Comparison of ENCODE assay signal across 15 mouse cellular contexts in the genomic region with DNA sequence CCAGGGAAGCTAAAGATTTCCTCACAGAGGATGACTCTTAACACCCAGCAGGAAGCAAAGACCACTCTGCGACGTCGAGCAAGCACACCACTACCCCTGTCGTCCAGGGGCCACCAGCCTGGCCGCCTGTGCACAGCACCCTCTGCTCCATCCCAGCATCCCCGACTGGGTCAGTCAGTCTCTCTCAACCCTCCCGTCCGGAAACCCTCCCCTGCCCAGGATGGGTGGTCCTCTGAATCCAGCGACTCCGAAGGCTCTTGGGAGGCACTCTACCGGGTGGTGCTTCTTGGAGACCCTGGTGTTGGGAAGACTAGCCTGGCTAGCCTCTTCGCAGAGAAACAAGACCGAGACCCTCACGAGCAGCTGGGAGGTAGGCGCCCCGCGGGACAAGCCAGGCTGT. TPM values are rescaled to one million over a fixed set of nuclear protein-coding genes. Genes with fewer than 3 reads are reported as not detected.
DNase-seq lines count a peak whose midpoint lies in the region; ATAC-seq and TF ChIP-seq lines count a peak whose summit lies in the region.
"Had no signal": no experiment of that assay in that cellular context is flagged by ENCODE, and none has a peak within 500 bp of the region (broad histone marks: within the 10 kb centered on the region; RNA-seq: fewer than 3 reads in every experiment).

No protein-coding gene starts in this region.

- no peak overlapping the region for H3K4me3 ChIP-seq in lung, embryonic 16.5 days (ENCODE audit: low read length)
- peak overlapping the region; percentile 47; the same call in 1 of the 2 replicates for H3K4me3 ChIP-seq in intestine, embryonic 15.5 days (replicated peaks)
- H3K4me3 ChIP-seq in stomach, embryonic 15.5 days (replicated peaks) = peak overlapping the region; percentile 52
- no peak overlapping the region for H3K4me3 ChIP-seq in left cerebral cortex, adult 2 months

- no peaks in the 10 kb centered on the region for H3K9me3 ChIP-seq in lung, embryonic 16.5 days (ENCODE audit: control insufficient read depth, low read length)
- no peaks in the 10 kb centered on the region for H3K9me3 ChIP-seq in intestine, embryonic 15.5 days
- H3K9me3 ChIP-seq in stomach, embryonic 15.5 days = no peaks in the 10 kb centered on the region
- H3K9me3 ChIP-seq: hindbrain, embryonic 15.5 days had no signal

- no peak overlapping the region for H3K9ac ChIP-seq in lung, embryonic 16.5 days (ENCODE audit: low read length)
- no peak overlapping the region for H3K9ac ChIP-seq in intestine, embryonic 15.5 days
- H3K9ac ChIP-seq in stomach, embryonic 15.5 days = no peak overlapping the region
- H3K9ac ChIP-seq: hindbrain, embryonic 15.5 days; liver, postnatal 0 days had no signal

- 49% methylated on average over 17 of the region's 17 CpGs for WGBS in lung, embryonic 16.5 days
- 48% methylated on average over 17 of the region's 17 CpGs for WGBS in intestine, embryonic 15.5 days
- 45% methylated on average over 17 of the region's 17 CpGs for WGBS in stomach, embryonic 15.5 days

- H3K4me1 ChIP-seq in lung, embryonic 16.5 days (replicated peaks; ENCODE audit: control insufficient read depth, insufficient read depth, low read length) = peaks cover 10% of the 10 kb centered on the region
- H3K4me1 ChIP-seq in intestine, embryonic 15.5 days (replicated peaks) = peaks cover 10% of the 10 kb centered on the region
- peaks cover 17% of the 10 kb centered on the region; the same call in 1 of the 2 replicates for H3K4me1 ChIP-seq in stomach, embryonic 15.5 days

- H3K27me3 ChIP-seq in lung, embryonic 16.5 days (ENCODE audit: control insufficient read depth, insufficient read depth, low read depth, low read length) = peaks cover 32% of the 10 kb centered on the region
- peaks cover 29% of the 10 kb centered on the region for H3K27me3 ChIP-seq in intestine, embryonic 15.5 days (replicated peaks)
- peaks cover 18% of the 10 kb centered on the region for H3K27me3 ChIP-seq in stomach, embryonic 15.5 days (replicated peaks)

- peak overlapping the region; percentile 80 for H3K4me2 ChIP-seq in lung, embryonic 16.5 days (ENCODE audit: low read depth, low read length)
- peak overlapping the region; percentile 77 for H3K4me2 ChIP-seq in intestine, embryonic 15.5 days (replicated peaks)
- H3K4me2 ChIP-seq in stomach, embryonic 15.5 days = peak overlapping the region; percentile 63

- H3K36me3 ChIP-seq in lung, embryonic 16.5 days (ENCODE audit: control insufficient read depth, insufficient read depth, low read length) = no peaks in the 10 kb centered on the region
- no peaks in the 10 kb centered on the region for H3K36me3 ChIP-seq in intestine, embryonic 15.5 days
- H3K36me3 ChIP-seq in stomach, embryonic 15.5 days = no peaks in the 10 kb centered on the region
- H3K36me3 ChIP-seq: hindbrain, embryonic 15.5 days had no signal

- DNase-seq in heart, adult 11 months = peak; percentile 97
- no peak for DNase-seq in heart, postnatal 36 days
- DNase-seq in lung, postnatal 25 days (ENCODE audit: low spot score) = no peak
- no peak for DNase-seq in left cerebral cortex, adult 2 months (ENCODE audit: extremely low spot score in 1 of 2, low spot score in 2 of 2)
- DNase-seq in left cerebral cortex, postnatal 36 days (ENCODE audit: low spot score in 2 of 2) = no peak
- DNase-seq: B cell, adult 2 months; liver, postnatal 0 days; right cerebral cortex, postnatal 25 days; thymus, adult 2 months had no signal

- H3K27ac ChIP-seq in lung, embryonic 16.5 days (ENCODE audit: low read length) = no peak overlapping the region
- peak overlapping the region; percentile 27; the same call in 1 of the 2 replicates for H3K27ac ChIP-seq in intestine, embryonic 15.5 days
- H3K27ac ChIP-seq in stomach, embryonic 15.5 days = no peak overlapping the region
- H3K27ac ChIP-seq in left cerebral cortex, adult 2 months = no peak overlapping the region
- H3K27ac ChIP-seq: hindbrain, embryonic 15.5 days had no signal

- no peak for TF ChIP-seq CTCF in left cerebral cortex, adult 2 months (IDR thresholded peaks at IDR 0.05)

- ATAC-seq in lung, embryonic 16.5 days (ENCODE audit: low read depth) = no peak
- ATAC-seq in intestine, embryonic 15.5 days = no peak
- ATAC-seq in stomach, embryonic 15.5 days (ENCODE audit: insufficient read depth, low FRiP score, low read depth) = no peak
- ATAC-seq: liver, postnatal 0 days had no signal

- intact Hi-C loops in heart, postnatal 36 days (cut with DNase I) = no loop called here
- intact Hi-C loops in left cerebral cortex, adult 2 months (cut with DNase I) = no loop called here
- intact Hi-C loops in left cerebral cortex, postnatal 36 days (cut with DNase I) = no loop called here

RNA-seq across cellular contexts. Expression of gene Rem1, which starts 1.3 kb away (rescaled TPM):
- 1 to 10 TPM; 6.5 to 7.8 TPM for total RNA-seq in heart, postnatal 36 days (2021)
- polyA plus RNA-seq in lung, embryonic 16.5 days (2015; fragmentation: Nextera tagmentation; extraction: Ambion mirVana) = 8.4 and 8.6 TPM in 2 replicates
- 10.0 and 10.3 TPM in 2 replicates for polyA plus RNA-seq in intestine, embryonic 15.5 days (2015; fragmentation: Nextera tagmentation; extraction: Ambion mirVana)
- polyA plus RNA-seq in stomach, embryonic 15.5 days (2015; fragmentation: Nextera tagmentation; extraction: Ambion mirVana) = 19.1 and 22.7 TPM in 2 replicates
- total RNA-seq in left cerebral cortex, adult 2 months (2021) = under 1 TPM; 0.65 to 0.68 TPM
- total RNA-seq in left cerebral cortex, postnatal 36 days (2021) = 1 to 10 TPM in 1 of 2 experiments, under 1 TPM in 1; 0.86 to 1.4 TPM

RNA-seq across cellular contexts. Expression of gene Defb25, which starts 5.2 kb away (rescaled TPM):
- not detected for total RNA-seq in heart, postnatal 36 days (2021)
- polyA plus RNA-seq in lung, embryonic 16.5 days (2015; fragmentation: Nextera tagmentation; extraction: Ambion mirVana) = 1.2 and 3.7 TPM in 2 replicates
- polyA plus RNA-seq in intestine, embryonic 15.5 days (2015; fragmentation: Nextera tagmentation; extraction: Ambion mirVana) = 0.67 and 2.3 TPM in 2 replicates
- 1.2 and 1.6 TPM in 2 replicates for polyA plus RNA-seq in stomach, embryonic 15.5 days (2015; fragmentation: Nextera tagmentation; extraction: Ambion mirVana)
- not detected for total RNA-seq in left cerebral cortex, adult 2 months (2021)
- not detected for total RNA-seq in left cerebral cortex, postnatal 36 days (2021)
- total RNA-seq: left cerebral cortex, adult 18-20 months; midbrain, postnatal 0 days had no signal
- polyA plus RNA-seq: hindbrain, embryonic 15.5 days had no signal

RNA-seq across cellular contexts. Expression of gene Defb36, which starts 23.9 kb away (rescaled TPM):
- total RNA-seq in heart, postnatal 36 days (2021) = not detected
- polyA plus RNA-seq in lung, embryonic 16.5 days (2015; fragmentation: Nextera tagmentation; extraction: Ambion mirVana) = not detected in 2 replicates
- not detected in 2 replicates for polyA plus RNA-seq in intestine, embryonic 15.5 days (2015; fragmentation: Nextera tagmentation; extraction: Ambion mirVana)
- not detected in 2 replicates for polyA plus RNA-seq in stomach, embryonic 15.5 days (2015; fragmentation: Nextera tagmentation; extraction: Ambion mirVana)
- not detected for total RNA-seq in left cerebral cortex, adult 2 months (2021)
- total RNA-seq in left cerebral cortex, postnatal 36 days (2021) = not detected
- total RNA-seq: left cerebral cortex, adult 18-20 months; midbrain, postnatal 0 days had no signal
- polyA plus RNA-seq: hindbrain, embryonic 15.5 days; liver, postnatal 0 days; midbrain, postnatal 0 days; thymus, adult 2 months had no signal

RNA-seq across cellular contexts. Expression of gene Defb45, which starts 28.9 kb away (rescaled TPM):
- total RNA-seq in heart, postnatal 36 days (2021) = not detected
- polyA plus RNA-seq in lung, embryonic 16.5 days (2015; fragmentation: Nextera tagmentation; extraction: Ambion mirVana) = not detected in 2 replicates
- not detected in 2 replicates for polyA plus RNA-seq in intestine, embryonic 15.5 days (2015; fragmentation: Nextera tagmentation; extraction: Ambion mirVana)
- not detected in 2 replicates for polyA plus RNA-seq in stomach, embryonic 15.5 days (2015; fragmentation: Nextera tagmentation; extraction: Ambion mirVana)
- not detected for total RNA-seq in left cerebral cortex, adult 2 months (2021)
- not detected for total RNA-seq in left cerebral cortex, postnatal 36 days (2021)
- total RNA-seq: left cerebral cortex, adult 18-20 months; midbrain, postnatal 0 days had no signal
- polyA plus RNA-seq: hindbrain, embryonic 15.5 days; liver, postnatal 0 days; midbrain, postnatal 0 days; thymus, adult 2 months had no signal

RNA-seq across cellular contexts. Expression of gene H13, which starts 41.2 kb away (rescaled TPM):
- total RNA-seq in heart, postnatal 36 days (2021) = 10 to 100 TPM; 33.1 to 41.2 TPM
- 96.3 and 98.8 TPM in 2 replicates for polyA plus RNA-seq in lung, embryonic 16.5 days (2015; fragmentation: Nextera tagmentation; extraction: Ambion mirVana)
- polyA plus RNA-seq in intestine, embryonic 15.5 days (2015; fragmentation: Nextera tagmentation; extraction: Ambion mirVana) = 115 and 120 TPM in 2 replicates
- polyA plus RNA-seq in stomach, embryonic 15.5 days (2015; fragmentation: Nextera tagmentation; extraction: Ambion mirVana) = 122 and 135 TPM in 2 replicates
- total RNA-seq in left cerebral cortex, adult 2 months (2021) = 10 to 100 TPM; 77.2 to 82.2 TPM
- 10 to 100 TPM; 72.2 to 75.4 TPM for total RNA-seq in left cerebral cortex, postnatal 36 days (2021)

Comparison
In these comparisons a context has a peak if more than half of its experiments do, and no peak if none do; other contexts are left out.
1. H3K4me3 ChIP-seq: peak in intestine, embryonic 15.5 days (single experiment) and stomach, embryonic 15.5 days (single experiment); none in lung, embryonic 16.5 days (single experiment) and left cerebral cortex, adult 2 months (single experiment).
2. Peak in every context shown above with its lines, with median percentiles within 50 percentile points of each other: H3K4me2 ChIP-seq.